ENCODE assay signal across 8 mouse cellular contexts in the genomic region with DNA sequence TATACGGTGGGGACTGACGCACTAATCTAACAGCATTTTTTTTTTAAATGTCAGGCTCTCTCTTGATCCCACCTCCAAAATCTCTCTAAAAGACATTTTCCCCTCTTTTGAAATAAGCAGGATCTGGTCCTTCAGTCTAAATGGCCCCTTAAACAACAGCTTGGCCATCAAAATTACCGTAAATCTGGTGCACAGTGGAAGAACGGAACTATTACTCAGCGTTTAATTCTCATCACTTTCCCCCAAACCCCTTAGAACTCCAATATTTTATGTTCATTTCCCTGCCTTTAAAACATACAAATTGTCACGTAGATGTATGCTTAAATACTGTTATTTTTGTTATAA. TPM values are rescaled to one million over a fixed set of nuclear protein-coding genes. Genes with fewer than 3 reads are reported as not detected.
DNase-seq lines count a peak whose midpoint lies in the region; ATAC-seq and TF ChIP-seq lines count a peak whose summit lies in the region.

No protein-coding gene starts in this region.

- H3K27me3 ChIP-seq in kidney, embryonic 15.5 days, result peaks cover 31% of the 10 kb centered on the region
- H3K27me3 ChIP-seq in hindbrain, embryonic 14.5 days (ENCODE audit: control insufficient read depth, insufficient read depth, low read length), result peaks cover under 1% of the 10 kb centered on the region; the same call in 1 of the 2 replicates
- H3K27me3 ChIP-seq in midbrain, embryonic 14.5 days (ENCODE audit: control insufficient read depth, insufficient read depth, low read length), result no peaks in the 10 kb centered on the region

- H3K4me3 ChIP-seq in kidney, embryonic 15.5 days (replicated peaks), result peak overlapping the region; percentile 65
- H3K4me3 ChIP-seq in cortical plate, adult 2 months (ENCODE audit: insufficient read depth, low read length), result peak overlapping the region; percentile 57
- H3K4me3 ChIP-seq in hindbrain, embryonic 14.5 days (replicated peaks; ENCODE audit: low read length), result peak overlapping the region; percentile 62
- H3K4me3 ChIP-seq in midbrain, embryonic 14.5 days (replicated peaks; ENCODE audit: low read depth, low read length), result peak overlapping the region; percentile 63

- no peaks in the 10 kb centered on the region for H3K4me1 ChIP-seq in kidney, embryonic 15.5 days
- no peaks in the 10 kb centered on the region for H3K4me1 ChIP-seq in cortical plate, adult 2 months (ENCODE audit: control insufficient read depth, insufficient read depth, low read length)
- H3K4me1 ChIP-seq in hindbrain, embryonic 14.5 days (replicated peaks; ENCODE audit: control insufficient read depth, insufficient read depth, low read length), result no peaks in the 10 kb centered on the region
- no peaks in the 10 kb centered on the region for H3K4me1 ChIP-seq in midbrain, embryonic 14.5 days (ENCODE audit: control insufficient read depth, insufficient read depth, low read length)

- no peaks in the 10 kb centered on the region for H3K9me3 ChIP-seq in kidney, embryonic 15.5 days (replicated peaks)
- H3K9me3 ChIP-seq in hindbrain, embryonic 14.5 days (ENCODE audit: control insufficient read depth, low read length), result no peaks in the 10 kb centered on the region
- no peaks in the 10 kb centered on the region for H3K9me3 ChIP-seq in midbrain, embryonic 14.5 days (ENCODE audit: control insufficient read depth, low read length)

- no peak overlapping the region for H3K9ac ChIP-seq in kidney, embryonic 15.5 days
- H3K9ac ChIP-seq in hindbrain, embryonic 14.5 days, result peak overlapping the region; percentile 47; the same call in 1 of the 2 replicates
- peak overlapping the region; percentile 40; the same call in 1 of the 2 replicates for H3K9ac ChIP-seq in midbrain, embryonic 14.5 days (replicated peaks; ENCODE audit: low read length)

- H3K36me3 ChIP-seq in kidney, embryonic 15.5 days, result no peaks in the 10 kb centered on the region
- H3K36me3 ChIP-seq in hindbrain, embryonic 14.5 days (replicated peaks; ENCODE audit: control insufficient read depth, insufficient read depth), result no peaks in the 10 kb centered on the region
- H3K36me3 ChIP-seq in midbrain, embryonic 14.5 days (ENCODE audit: control insufficient read depth, insufficient read depth, low read length), result no peaks in the 10 kb centered on the region

- DNase-seq in kidney, postnatal 36 days, result no peak
- no peak for DNase-seq in hindbrain, embryonic 14.5 days (ENCODE audit: low spot score)
- no peak for DNase-seq in midbrain, embryonic 14.5 days
- DNase-seq in adipocyte (ENCODE audit: low spot score), result no peak
- no peak for DNase-seq in right cerebral cortex, postnatal 14 days
- no peak for DNase-seq in spleen, adult 12 weeks (ENCODE audit: low spot score)

- TF ChIP-seq POLR2A in cortical plate, adult 2 months (IDR thresholded peaks at IDR 0.05; ENCODE audit: extremely low read depth, insufficient read depth, low read length), result no peak

- 44% methylated on average over 6 of the region's 6 CpGs for WGBS in kidney, embryonic 15.5 days
- WGBS in hindbrain, embryonic 14.5 days, result 25% methylated on average over 6 of the region's 6 CpGs
- 30% methylated on average over 6 of the region's 6 CpGs for WGBS in midbrain, embryonic 14.5 days

- 0 out of 2 replicates have a peak overlapping the region, but pooled peaks have one; percentile 45 for H3K27ac ChIP-seq in kidney, embryonic 15.5 days
- H3K27ac ChIP-seq in cortical plate, adult 2 months (ENCODE audit: insufficient read depth, low read length), result peak overlapping the region; percentile 28; the same call in 1 of the 2 replicates
- peak overlapping the region; percentile 67 for H3K27ac ChIP-seq in hindbrain, embryonic 14.5 days
- peak overlapping the region; percentile 74 for H3K27ac ChIP-seq in midbrain, embryonic 14.5 days (replicated peaks; ENCODE audit: low read depth, low read length)

- TF ChIP-seq CTCF in cortical plate, adult 2 months (IDR thresholded peaks at IDR 0.05; ENCODE audit: extremely low read depth, insufficient read depth, low read length), result no peak

- ATAC-seq in kidney, embryonic 15.5 days (replicated peaks; ENCODE audit: low FRiP score), result peak; percentile 38
- 0 out of 2 replicates have a peak, but pooled peaks have one; percentile 9 for ATAC-seq in hindbrain, embryonic 14.5 days (ENCODE audit: low FRiP score)
- peak; percentile 44 for ATAC-seq in midbrain, embryonic 14.5 days (ENCODE audit: low FRiP score, low TSS enrichment)

- H3K4me2 ChIP-seq in kidney, embryonic 15.5 days, result peak overlapping the region; percentile 53
- H3K4me2 ChIP-seq in hindbrain, embryonic 14.5 days (replicated peaks), result peak overlapping the region; percentile 47
- H3K4me2 ChIP-seq in midbrain, embryonic 14.5 days (ENCODE audit: low read length), result peak overlapping the region; percentile 43

RNA-seq across cellular contexts. Expression of gene Zmat1, which starts 0.4 kb away (rescaled TPM):
- 5.8 and 6.4 TPM in 2 replicates for polyA plus RNA-seq in kidney, embryonic 15.5 days (2015; fragmentation: Nextera tagmentation; extraction: Ambion mirVana)
- 6.1 TPM in 2 replicates for polyA plus RNA-seq in cortical plate, adult 2 months (2012; rRNA removed)
- polyA plus RNA-seq in hindbrain, embryonic 14.5 days (2014; fragmentation: Nextera tagmentation; extraction: Ambion mirVana), result 10.7 TPM in 2 replicates
- polyA plus RNA-seq in midbrain, embryonic 14.5 days (2014; fragmentation: Nextera tagmentation; extraction: Ambion mirVana), result 8.3 and 9.6 TPM in 2 replicates

RNA-seq across cellular contexts. Expression of gene Nxf2, which starts 44.9 kb away (rescaled TPM):
- 0.31 and 0.65 TPM in 2 replicates for polyA plus RNA-seq in kidney, embryonic 15.5 days (2015; fragmentation: Nextera tagmentation; extraction: Ambion mirVana)
- 0.08 and 0.19 TPM in 2 replicates for polyA plus RNA-seq in cortical plate, adult 2 months (2012; rRNA removed)
- polyA plus RNA-seq in hindbrain, embryonic 14.5 days (2014; fragmentation: Nextera tagmentation; extraction: Ambion mirVana), result 0.37 and 0.52 TPM in 2 replicates
- 0.27 and 0.43 TPM in 2 replicates for polyA plus RNA-seq in midbrain, embryonic 14.5 days (2014; fragmentation: Nextera tagmentation; extraction: Ambion mirVana)
